Mouse (Mus musculus) small intestine, adult 2 months (tissue): Measurements from ENCODE around the gene Sgms1. TPM values are rescaled to one million over a fixed set of nuclear protein-coding genes. Genes with fewer than 3 reads are reported as not detected.

Experiments used
- H3K27ac ChIP-seq: fragments of 200-500 bp; 2 replicates; pipeline ENCODE4 v1.5.1; 2012; ENCODE audit warnings: low read depth, low read length, control low read depth, inconsistent platforms; ENCODE audit not compliant: insufficient read depth
- H3K27me3 ChIP-seq: fragments of 200-500 bp; 2 replicates; pipeline ENCODE4 v1.6.1; 2012; ENCODE audit warnings: mild to moderate bottlenecking, moderate library complexity, low read length, inconsistent platforms; ENCODE audit not compliant: control insufficient read depth, insufficient read depth
- H3K36me3 ChIP-seq: fragments of 200-500 bp; 2 replicates; pipeline ENCODE4 v1.6.1; 2012; ENCODE audit warnings: mild to moderate bottlenecking, low read length, control low read depth, inconsistent platforms; ENCODE audit not compliant: control insufficient read depth, insufficient read depth
- H3K4me1 ChIP-seq: fragments of 200-500 bp; 2 replicates; pipeline ENCODE4 v1.6.1; 2012; ENCODE audit warnings: low read length, inconsistent platforms, mixed read lengths; ENCODE audit not compliant: control insufficient read depth, insufficient read depth, insufficient read length
- H3K4me3 ChIP-seq: fragments of 200-500 bp; 2 replicates; pipeline ENCODE4 v1.5.1; 2012; ENCODE audit warnings: low read depth, mild to moderate bottlenecking, control low read depth, inconsistent platforms, low read length, moderate library complexity
- CTCF ChIP-seq: fragments of 200-500 bp; IDR thresholded peaks from 2 replicates; pipeline ENCODE4 v1.5.1; 2012; ENCODE audit warnings: low read depth, mild to moderate bottlenecking, control low read depth, inconsistent platforms, low read length, moderate library complexity, mixed read lengths; ENCODE audit not compliant: insufficient replicate concordance, insufficient read length; ENCODE audit errors: extremely low read depth
- POLR2A ChIP-seq: fragments of 200-500 bp; IDR thresholded peaks from 2 replicates; pipeline ENCODE4 v1.6.1; 2012; ENCODE audit warnings: low read depth, mild to moderate bottlenecking, control low read depth, inconsistent platforms, low read length, moderate library complexity
- WGBS: fragments of 180-500 bp; shearing (Covaris S2); methylation state at CpG from one replicate; pipeline ENCODE4 v1.1.7; 2018; 5-methylcytosine and 5-hydroxymethylcytosine counted together
- polyA plus RNA-seq: library from polyadenylated mRNA; depleted of rRNA; stranded (reverse); fragments of >200 nt; gene quantifications from 2 replicates; pipeline ENCODE4 v1.2.3, GENCODE M21; 2012

Gene Sgms1
- polyA plus RNA-seq, 1 experiment, result 7.5 TPM

GRCm38 (mm10) chr19:32231292-32231691 lies 158.2 kb downstream of the Sgms1 start:
- Histone ChIP-seq H3K27me3 (no peaks in the 10 kb centered on the region), H3K27ac (no peak overlapping the region), H3K4me1 (no peaks in the 10 kb centered on the region), H3K4me3 (no peak overlapping the region), H3K36me3 (no peaks in the 10 kb centered on the region)
- TF ChIP-seq CTCF, result no peak
- TF ChIP-seq POLR2A, result no peak
- WGBS, result 85% methylated on average over 10 of the region's 10 CpGs

- TF ChIP-seq POLR2A (no peak), CTCF (no peak)
- no peak overlapping the region for H3K27ac ChIP-seq
- WGBS, result 84% methylated on average over 5 of the region's 5 CpGs
- H3K4me3 ChIP-seq, result no peak overlapping the region
- no peaks in the 10 kb centered on the region for H3K27me3 ChIP-seq
- H3K4me1 ChIP-seq, result no peaks in the 10 kb centered on the region
- H3K36me3 ChIP-seq, result no peaks in the 10 kb centered on the region
Observed at GRCm38 (mm10) chr19:32230798-32231197, 158.7 kb downstream of the Sgms1 start.

- Histone ChIP-seq H3K4me1 (no peaks in the 10 kb centered on the region), H3K27me3 (no peaks in the 10 kb centered on the region), H3K4me3 (no peak overlapping the region), H3K36me3 (no peaks in the 10 kb centered on the region), H3K27ac (no peak overlapping the region)
- no peak for TF ChIP-seq CTCF
- 94% methylated on average over 5 of the region's 5 CpGs for WGBS
Observed at GRCm38 (mm10) chr19:32230301-32230700, 159.2 kb downstream of the Sgms1 start.

- no peak overlapping the region for H3K27ac ChIP-seq
- H3K4me1 ChIP-seq, result peaks cover 3% of the 10 kb centered on the region; the same call in 1 of the 2 replicates
- H3K36me3 ChIP-seq, result no peaks in the 10 kb centered on the region
- H3K27me3 ChIP-seq, result no peaks in the 10 kb centered on the region
- H3K4me3 ChIP-seq, result no peak overlapping the region
- TF ChIP-seq CTCF, result no peak
- no peak for TF ChIP-seq POLR2A
- 90% methylated on average over 5 of the region's 5 CpGs for WGBS
Observed at GRCm38 (mm10) chr19:32229776-32230175, 159.7 kb downstream of the Sgms1 start.

- Histone ChIP-seq H3K4me1 (peaks cover 8% of the 10 kb centered on the region; the same call in 1 of the 2 replicates), H3K36me3 (peaks cover 1% of the 10 kb centered on the region; the same call in 1 of the 2 replicates), H3K27ac (no peak overlapping the region), H3K4me3 (no peak overlapping the region), H3K27me3 (no peaks in the 10 kb centered on the region)
- no peak for TF ChIP-seq POLR2A
- TF ChIP-seq CTCF, result no peak
- WGBS, result 95% methylated on average over 2 of the region's 2 CpGs
Observed at GRCm38 (mm10) chr19:32227175-32227574, 162.3 kb downstream of the Sgms1 start.

GRCm38 (mm10) chr19:32225097-32225490 lies 164.4 kb downstream of the Sgms1 start:
- H3K36me3 ChIP-seq, result peaks cover 1% of the 10 kb centered on the region; the same call in 1 of the 2 replicates
- 74% methylated on average over 9 of the region's 9 CpGs for WGBS
- H3K4me1 ChIP-seq, result peaks cover 12% of the 10 kb centered on the region
- no peak overlapping the region for H3K4me3 ChIP-seq
- no peaks in the 10 kb centered on the region for H3K27me3 ChIP-seq
- H3K27ac ChIP-seq, result no peak overlapping the region
- no peak for TF ChIP-seq CTCF
- TF ChIP-seq POLR2A, result no peak

GRCm38 (mm10) chr19:32224318-32225096 lies 165.0 kb downstream of the Sgms1 start:
- WGBS, result 74% methylated on average over 2 of the region's 2 CpGs
- no peaks in the 10 kb centered on the region for H3K27me3 ChIP-seq

More at GRCm38 (mm10) chr19:32224318-32225096, 165.0 kb downstream of the Sgms1 start:
- no peak overlapping the region for H3K4me3 ChIP-seq
- H3K27ac ChIP-seq, result peak overlapping the region; percentile 49; the same call in 1 of the 2 replicates
- peaks cover 1% of the 10 kb centered on the region; the same call in 1 of the 2 replicates for H3K36me3 ChIP-seq
- no peak for TF ChIP-seq CTCF
- no peak for TF ChIP-seq POLR2A
- peaks cover 12% of the 10 kb centered on the region for H3K4me1 ChIP-seq
